Mouse (Mus musculus): ENCODE measurements around the gene Hk3. TPM values are rescaled to one million over a fixed set of nuclear protein-coding genes. Genes with fewer than 3 reads are reported as not detected.
A peak's percentile ranks its signal among the peaks of the same experiment; 100 is the strongest.

Gene Hk3
- 1 to 10 TPM; 1.1 to 1.3 TPM for total RNA-seq (2021)
- long read RNA-seq, experiment 1, partial matches to known transcripts: 0 of 1 reads
- long read RNA-seq, experiment 1, other reads (novel, unspliced or antisense): 0 of 1 reads
- long read RNA-seq, experiment 2: 0 reads

GRCm38 (mm10) chr13:55021194-55021779 lies at the start of gene Hk3:
TSS of gene Hk3 (minus strand) at chr13:55021385.
- H3K27ac ChIP-seq: no peak within 1 kb of the TSS
- H3K4me3 ChIP-seq: no peak within 1 kb of the TSS
- no peak for TF ChIP-seq CTCF (conservative IDR thresholded peaks at IDR 0.05)
- DNase-seq (ENCODE audit: low spot score in 2 of 2): no peak

GRCm38 (mm10) chr13:55069719-55070118 lies 48.5 kb upstream of the Hk3 start:
- no peak overlapping the region for H3K27ac ChIP-seq
- no peak for DNase-seq (ENCODE audit: low spot score in 2 of 2)
- no peak overlapping the region for H3K4me3 ChIP-seq
- TF ChIP-seq CTCF (conservative IDR thresholded peaks at IDR 0.05): no peak

- Histone ChIP-seq H3K27ac (no peak overlapping the region), H3K4me3 (no peak overlapping the region)
- no peak for TF ChIP-seq CTCF (conservative IDR thresholded peaks at IDR 0.05)
- DNase-seq (ENCODE audit: low spot score in 2 of 2): no peak
Measured at GRCm38 (mm10) chr13:55063276-55063675, 42.1 kb upstream of the Hk3 start.

- H3K4me3 ChIP-seq: no peak overlapping the region
- TF ChIP-seq CTCF (conservative IDR thresholded peaks at IDR 0.05): peak; percentile 71
- no peak overlapping the region for H3K27ac ChIP-seq
- no peak for DNase-seq (ENCODE audit: low spot score in 2 of 2)
Measured at GRCm38 (mm10) chr13:55058042-55058441, 36.9 kb upstream of the Hk3 start.

- no peak overlapping the region for H3K27ac ChIP-seq
Measured at GRCm38 (mm10) chr13:55047706-55048105, 26.5 kb upstream of the Hk3 start.

GRCm38 (mm10) chr13:55040016-55040415 lies 18.8 kb upstream of the Hk3 start:
- no peak for TF ChIP-seq CTCF (conservative IDR thresholded peaks at IDR 0.05)
- DNase-seq (ENCODE audit: low spot score in 2 of 2): no peak
- Histone ChIP-seq H3K4me3 (no peak overlapping the region), H3K27ac (no peak overlapping the region)

More at GRCm38 (mm10) chr13:55047706-55048105, 26.5 kb upstream of the Hk3 start:
- TF ChIP-seq CTCF (conservative IDR thresholded peaks at IDR 0.05): no peak
- H3K4me3 ChIP-seq: no peak overlapping the region
- DNase-seq (ENCODE audit: low spot score in 2 of 2): no peak

GRCm38 (mm10) chr13:55024215-55024614 lies 3.0 kb upstream of the Hk3 start:
- DNase-seq (ENCODE audit: low spot score in 2 of 2): no peak
- H3K27ac ChIP-seq: no peak overlapping the region
- no peak for TF ChIP-seq CTCF (conservative IDR thresholded peaks at IDR 0.05)
- no peak overlapping the region for H3K4me3 ChIP-seq

GRCm38 (mm10) chr13:55022715-55023114 lies 1.5 kb upstream of the Hk3 start:
- Histone ChIP-seq H3K27ac (no peak overlapping the region), H3K4me3 (no peak overlapping the region)
- no peak for TF ChIP-seq CTCF (conservative IDR thresholded peaks at IDR 0.05)
- DNase-seq (ENCODE audit: low spot score in 2 of 2): no peak

GRCm38 (mm10) chr13:55022256-55022655 lies 1.1 kb upstream of the Hk3 start:
- no peak for TF ChIP-seq CTCF (conservative IDR thresholded peaks at IDR 0.05)
- Histone ChIP-seq H3K4me3 (no peak overlapping the region), H3K27ac (no peak overlapping the region)
- no peak for DNase-seq (ENCODE audit: low spot score in 2 of 2)

GRCm38 (mm10) chr13:55020051-55020450 lies 1.1 kb downstream of the Hk3 start:
- Histone ChIP-seq H3K4me3 (no peak overlapping the region), H3K27ac (no peak overlapping the region)
- no peak for DNase-seq (ENCODE audit: low spot score in 2 of 2)
- no peak for TF ChIP-seq CTCF (conservative IDR thresholded peaks at IDR 0.05)

- no peak for DNase-seq (ENCODE audit: low spot score in 2 of 2)
- Histone ChIP-seq H3K4me3 (no peak overlapping the region), H3K27ac (no peak overlapping the region)
- TF ChIP-seq CTCF (conservative IDR thresholded peaks at IDR 0.05): peak; percentile 34
Measured at GRCm38 (mm10) chr13:55019181-55019580, 2.0 kb downstream of the Hk3 start.

GRCm38 (mm10) chr13:55018700-55019099 lies 2.5 kb downstream of the Hk3 start:
- TF ChIP-seq CTCF (conservative IDR thresholded peaks at IDR 0.05): no peak
- H3K27ac ChIP-seq: no peak overlapping the region
- no peak overlapping the region for H3K4me3 ChIP-seq
- no peak for DNase-seq (ENCODE audit: low spot score in 2 of 2)

- TF ChIP-seq CTCF (conservative IDR thresholded peaks at IDR 0.05): no peak
- DNase-seq (ENCODE audit: low spot score in 2 of 2): no peak
- no peak overlapping the region for H3K4me3 ChIP-seq
- H3K27ac ChIP-seq: no peak overlapping the region
Measured at GRCm38 (mm10) chr13:55017898-55018599, 3.1 kb downstream of the Hk3 start.
